Mouse (Mus musculus) thymus, adult 2 months (tissue): ENCODE results near the gene Plod3. TPM values are rescaled to one million over a fixed set of nuclear protein-coding genes. Genes with fewer than 3 reads are reported as not detected.

ENCODE experiments used
- DNase-seq: peaks from one replicate; pipeline ENCODE4 v3.0.0; 2021
- H3K27ac ChIP-seq: fragments of 200-500 bp; 2 replicates; pipeline ENCODE4 v1.5.1; 2012; ENCODE audit warnings: low read length, control low read depth; ENCODE audit not compliant: control insufficient read depth, insufficient read depth
- H3K27me3 ChIP-seq: fragments of 200-500 bp; 2 replicates; pipeline ENCODE4 v1.6.1; 2012; ENCODE audit warnings: mild to moderate bottlenecking, low read length, moderate library complexity, mixed read lengths; ENCODE audit not compliant: control insufficient read depth, insufficient read depth
- H3K36me3 ChIP-seq: fragments of 200-500 bp; 2 replicates; pipeline ENCODE4 v1.6.1; 2012; ENCODE audit warnings: mild to moderate bottlenecking, low read length, moderate library complexity; ENCODE audit not compliant: control insufficient read depth, insufficient read depth
- H3K4me1 ChIP-seq: fragments of 200-500 bp; replicated peaks from 2 replicates; pipeline ENCODE4 v1.6.1; 2012; ENCODE audit warnings: low read length; ENCODE audit not compliant: control insufficient read depth, insufficient read depth
- H3K4me3 ChIP-seq: fragments of 200-500 bp; 2 replicates; pipeline ENCODE4 v1.5.1; 2012; ENCODE audit warnings: mild to moderate bottlenecking, low read length, control low read depth, moderate library complexity; ENCODE audit not compliant: control insufficient read depth, insufficient read depth
- CTCF ChIP-seq: fragments of 200-500 bp; IDR thresholded peaks from 2 replicates; pipeline ENCODE4 v1.5.1; 2012; ENCODE audit warnings: mild to moderate bottlenecking, control low read depth, low read length, moderate library complexity, borderline replicate concordance; ENCODE audit not compliant: control insufficient read depth, poor library complexity, insufficient read depth; ENCODE audit errors: extremely low read depth
- POLR2A ChIP-seq: fragments of 200-500 bp; IDR thresholded peaks from 2 replicates; pipeline ENCODE4 v1.6.1; 2012; ENCODE audit warnings: mild to moderate bottlenecking, low read length, control low read depth, moderate library complexity; ENCODE audit not compliant: control insufficient read depth, poor library complexity, insufficient read depth; ENCODE audit errors: extremely low read depth
- WGBS: fragments of 180-500 bp; shearing (Covaris S2); methylation state at CpG from one replicate; pipeline ENCODE4 v1.1.7; 2018; 5-methylcytosine and 5-hydroxymethylcytosine counted together
- polyA plus RNA-seq: library from polyadenylated mRNA; depleted of rRNA; stranded (reverse); fragments of >200 nt; gene quantifications from 2 replicates; pipeline ENCODE4 v1.2.3, GENCODE M21; 2012

Plod3 gene
- polyA plus RNA-seq, 1 experiment, result 41.9 TPM

DNA sequence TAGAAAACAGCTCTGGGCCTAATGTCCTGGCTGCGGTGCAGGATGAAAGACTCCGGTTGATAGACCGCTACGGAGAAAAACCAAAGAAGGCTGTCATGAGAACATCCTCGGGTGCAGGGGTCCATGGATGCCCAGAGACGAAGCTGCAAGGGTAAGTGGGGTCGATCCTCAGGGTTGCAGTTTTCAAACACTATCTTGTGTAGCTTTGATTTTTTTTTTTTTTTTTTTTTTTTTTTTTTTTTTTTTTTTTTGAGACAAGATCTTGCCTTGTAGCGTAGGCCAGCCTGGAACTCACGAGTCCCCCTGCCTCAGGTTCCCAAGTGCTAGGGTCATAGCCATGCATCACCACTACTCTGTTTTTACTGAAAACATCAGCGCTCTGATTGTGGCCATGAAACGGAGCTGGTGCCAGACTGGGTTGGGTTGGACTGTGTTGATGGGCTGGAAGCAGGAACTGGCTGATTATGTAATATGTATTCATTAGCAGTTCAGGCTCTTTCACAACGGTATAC, 33.3 kb upstream of the Plod3 start:
- TF ChIP-seq POLR2A (no peak), CTCF (no peak)
- peak overlapping the region; percentile 46 for H3K4me3 ChIP-seq
- no peaks in the 10 kb centered on the region for H3K27me3 ChIP-seq
- no peaks in the 10 kb centered on the region for H3K36me3 ChIP-seq
- no peak for DNase-seq
- H3K27ac ChIP-seq, result no peak overlapping the region; the same call in 1 of the 2 replicates
- H3K4me1 ChIP-seq, result peaks cover 8% of the 10 kb centered on the region; the same call in 1 of the 2 replicates
- 10% methylated on average over 12 of the region's 12 CpGs for WGBS

DNA sequence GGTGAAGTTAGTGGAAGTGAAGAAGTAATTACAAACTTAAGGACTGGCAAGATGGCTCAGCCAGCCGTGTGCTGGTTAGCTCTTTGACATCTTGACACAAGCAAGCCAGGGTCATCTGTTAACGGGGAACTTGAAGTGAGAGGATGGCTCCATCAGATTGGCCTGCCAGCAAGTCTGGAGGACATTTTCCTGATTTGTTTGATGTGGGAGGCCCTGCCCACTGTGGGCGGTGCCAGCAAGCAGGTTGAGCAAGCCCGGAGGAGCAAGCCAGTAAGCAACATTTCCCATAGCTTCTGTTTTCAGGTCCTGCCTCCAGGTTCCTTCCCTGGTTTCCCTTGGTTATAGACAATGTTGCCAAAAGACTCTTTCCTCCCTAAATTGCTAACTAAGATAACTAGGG, 31.2 kb upstream of the Plod3 start:
- 85% methylated on average over 4 of the region's 4 CpGs for WGBS
- no peaks in the 10 kb centered on the region for H3K36me3 ChIP-seq
- TF ChIP-seq CTCF (no peak), POLR2A (no peak)
- no peak overlapping the region for H3K4me3 ChIP-seq
- peaks cover 8% of the 10 kb centered on the region; the same call in 1 of the 2 replicates for H3K4me1 ChIP-seq
- no peaks in the 10 kb centered on the region for H3K27me3 ChIP-seq
- H3K27ac ChIP-seq, result no peak overlapping the region
- no peak for DNase-seq

DNA sequence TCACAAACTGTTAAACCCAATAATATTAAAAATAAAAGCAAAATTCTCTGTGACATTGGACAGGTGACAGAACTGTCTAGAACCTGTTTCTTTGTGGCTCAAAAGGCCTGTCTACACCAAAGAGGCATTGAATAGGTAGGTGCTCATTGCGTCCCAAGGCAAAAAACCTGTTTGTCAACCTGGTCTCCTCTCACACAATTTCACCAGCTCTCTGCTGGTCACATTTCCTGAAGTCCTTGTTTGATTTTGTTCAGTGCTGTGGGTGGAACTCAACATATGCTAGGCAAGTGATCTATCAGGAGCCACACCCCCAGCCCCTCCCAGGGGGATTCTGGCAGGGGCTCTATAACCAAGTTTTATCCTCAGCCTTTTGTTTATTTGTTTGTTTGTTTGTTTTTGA, 29.6 kb upstream of the Plod3 start:
- TF ChIP-seq POLR2A (no peak), CTCF (no peak)
- H3K4me3 ChIP-seq, result no peak overlapping the region
- H3K27ac ChIP-seq, result no peak overlapping the region
- H3K27me3 ChIP-seq, result no peaks in the 10 kb centered on the region
- DNase-seq, result no peak
- H3K4me1 ChIP-seq, result peaks cover 13% of the 10 kb centered on the region; the same call in 1 of the 2 replicates
- 88% methylated on average over 1 of the region's 1 CpGs for WGBS
- no peaks in the 10 kb centered on the region for H3K36me3 ChIP-seq

DNA sequence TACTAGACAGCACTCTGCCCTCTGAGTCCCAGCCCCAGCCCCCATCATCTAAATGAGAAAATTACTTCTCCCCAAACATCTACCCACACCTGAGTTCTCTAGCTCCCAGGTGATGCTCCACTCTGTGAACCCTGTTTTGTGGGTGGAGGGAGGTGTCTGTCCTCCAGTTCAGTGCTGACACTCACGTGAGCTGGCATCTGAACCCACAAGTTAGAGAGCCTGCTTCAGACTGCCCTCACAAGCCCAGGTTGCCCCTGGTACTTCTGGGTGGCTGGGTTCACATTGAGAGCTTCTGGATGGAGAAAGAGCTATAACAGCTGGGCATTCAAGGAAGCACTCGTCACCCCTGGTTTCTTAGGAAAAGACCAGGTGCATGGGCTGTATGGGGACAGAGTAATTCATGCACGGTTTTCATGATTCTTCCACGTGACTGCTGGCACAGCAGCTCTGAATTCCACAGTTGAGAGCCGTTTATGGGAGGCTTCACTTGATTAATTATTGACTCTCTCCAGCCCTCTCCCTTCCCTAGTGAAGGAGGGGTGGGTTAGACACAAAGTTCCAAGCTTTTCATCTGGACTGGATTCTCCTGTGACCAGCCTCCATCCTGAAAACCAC, 27.7 kb upstream of the Plod3 start:
- TF ChIP-seq CTCF (no peak), POLR2A (no peak)
- Histone ChIP-seq H3K4me1 (peaks cover 5% of the 10 kb centered on the region; the same call in 1 of the 2 replicates), H3K27ac (no peak overlapping the region), H3K4me3 (no peak overlapping the region), H3K27me3 (no peaks in the 10 kb centered on the region), H3K36me3 (peaks cover 4% of the 10 kb centered on the region; the same call in 1 of the 2 replicates)
- WGBS, result 92% methylated on average over 5 of the region's 5 CpGs
- DNase-seq, result no peak

DNA sequence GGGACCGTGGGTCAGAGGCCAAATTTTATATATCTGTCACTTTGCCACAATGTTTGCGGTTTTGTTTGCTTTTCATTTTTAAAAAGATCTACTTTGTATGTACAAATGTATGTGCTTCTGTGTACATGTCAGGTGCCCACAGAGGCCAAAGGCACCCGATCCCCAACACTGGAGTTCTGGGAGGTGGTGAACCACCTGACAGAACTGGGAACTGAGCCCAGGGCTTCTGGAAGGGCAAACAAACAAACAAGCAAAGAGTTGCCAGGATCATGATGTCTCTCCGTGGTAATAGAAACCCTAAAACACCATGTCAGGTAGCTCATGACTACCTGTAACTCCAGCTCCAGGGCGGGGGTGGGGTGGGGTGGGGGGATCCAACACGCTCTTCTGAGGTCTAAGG, 26.8 kb upstream of the Plod3 start:
- Histone ChIP-seq H3K4me3 (no peak overlapping the region), H3K4me1 (0 out of 2 replicates have a peak, but pooled peaks cover 5% of the 10 kb centered on the region), H3K27ac (no peak overlapping the region), H3K27me3 (no peaks in the 10 kb centered on the region), H3K36me3 (peaks cover 6% of the 10 kb centered on the region; the same call in 1 of the 2 replicates)
- TF ChIP-seq POLR2A (no peak), CTCF (no peak)
- 95% methylated on average over 6 of the region's 6 CpGs for WGBS
- no peak for DNase-seq

DNA sequence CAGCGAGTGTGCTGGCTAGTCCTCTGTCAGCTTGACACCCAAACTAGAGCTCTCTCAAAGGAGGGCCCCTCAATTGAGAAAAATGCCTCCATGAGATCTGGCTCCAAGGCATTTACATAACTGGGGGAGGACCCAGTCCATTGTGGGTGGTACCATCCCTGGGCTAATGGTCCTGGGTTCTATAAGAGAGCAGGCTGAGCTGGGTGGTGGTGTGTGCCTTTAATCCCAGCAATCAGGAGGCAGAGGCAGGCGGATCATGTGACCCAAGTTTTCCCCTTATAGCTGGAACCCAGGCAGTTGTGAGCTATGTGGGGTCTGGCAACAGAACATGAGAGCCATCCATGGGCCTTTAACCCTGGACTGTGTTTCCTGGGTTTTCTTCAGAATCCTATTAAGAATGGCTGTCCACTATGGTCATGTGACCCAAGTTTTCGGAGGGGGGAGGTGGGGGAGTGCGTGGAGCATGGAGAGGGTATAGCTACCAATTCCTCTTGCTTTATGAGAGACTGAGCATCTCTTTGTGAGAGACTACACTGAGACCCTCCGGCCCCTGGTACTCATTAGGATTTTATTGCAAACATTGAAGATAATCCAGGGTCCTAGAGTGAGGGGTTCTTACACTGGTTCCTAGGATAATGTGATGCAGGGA, 25.4 kb upstream of the Plod3 start:
- Histone ChIP-seq H3K4me3 (peak overlapping the region; percentile 69), H3K27me3 (no peaks in the 10 kb centered on the region), H3K27ac (no peak overlapping the region), H3K36me3 (peaks cover 6% of the 10 kb centered on the region; the same call in 1 of the 2 replicates), H3K4me1 (0 out of 2 replicates have a peak, but pooled peaks cover 5% of the 10 kb centered on the region)
- WGBS, result 50% methylated on average over 5 of the region's 5 CpGs
- DNase-seq, result no peak
- no peak for TF ChIP-seq CTCF
- no peak for TF ChIP-seq POLR2A
